Mouse (Mus musculus): ENCODE data around the gene Olfr536. TPM values are rescaled to one million over a fixed set of nuclear protein-coding genes. Genes with fewer than 3 reads are reported as not detected.
"Not testable (repeated sequence)": the region's sequence is repeated elsewhere in the genome, so short reads cannot be mapped to it uniquely, and the experiment has no call there.

Gene Olfr536
- total RNA-seq, 1 experiment, result not detected

GRCm38 (mm10) chr7:140483916-140484315 lies 23.3 kb downstream of the Olfr536 start, which contains the start of gene Olfr535:
Gene Olfr535, plus strand, starts transcription at chr7:140484216.
- in situ Hi-C loops (cut with MboI; ENCODE audit: low sequenced_read_pairs in 2 of 2, unreplicated experiment in 2 of 2), result no loop called here
- Histone ChIP-seq H3K4me1 (ENCODE audit: control insufficient read depth in 2 of 2, insufficient read depth in 2 of 2, low read length in 2 of 2, poor library complexity in 1 of 2) (no peaks in the 10 kb centered on the region), H3K4me3 (ENCODE audit: insufficient read depth in 1 of 2, low read depth in 1 of 2, low read length in 2 of 2, poor library complexity in 1 of 2, severe bottlenecking in 1 of 2) (no peak within 1 kb of the TSS), H3K36me3 (ENCODE audit: control insufficient read depth, insufficient read depth, low read length, poor library complexity, severe bottlenecking) (no peaks in the 10 kb centered on the region), H3K9me3 (ENCODE audit: control insufficient read depth, insufficient read depth, low read depth, low read length) (no peaks in the 10 kb centered on the region), H3K9ac (ENCODE audit: insufficient read depth, low read depth, low read length, poor library complexity, severe bottlenecking) (no peak within 1 kb of the TSS), H3K27ac (ENCODE audit: insufficient read depth, low read depth, low read length, poor library complexity, severe bottlenecking) (no peak within 1 kb of the TSS)
- DNase-seq (ENCODE audit: low read depth, low spot score), result no peak
- TF ChIP-seq ZC3H11A (IDR thresholded peaks at IDR 0.05; ENCODE audit: borderline replicate concordance, low read depth, low read length) (no peak), MAFK (IDR thresholded peaks at IDR 0.05; ENCODE audit: insufficient read depth, low read depth, low read length) (no peak), ZNF384 (IDR thresholded peaks at IDR 0.05; ENCODE audit: low read depth, low read length) (no peak), CHD2 (IDR thresholded peaks at IDR 0.05; ENCODE audit: low read depth, low read length) (no peak), HCFC1 (IDR thresholded peaks at IDR 0.05; ENCODE audit: borderline replicate concordance, insufficient read depth, low read length) (no peak)

GRCm38 (mm10) chr7:140478733-140479132 lies 28.5 kb downstream of the Olfr536 start:
- no peak for DNase-seq (ENCODE audit: low read depth, low spot score)
- TF ChIP-seq CHD2 (IDR thresholded peaks at IDR 0.05; ENCODE audit: low read depth, low read length) (no peak), HCFC1 (IDR thresholded peaks at IDR 0.05; ENCODE audit: borderline replicate concordance, insufficient read depth, low read length) (no peak), MAFK (IDR thresholded peaks at IDR 0.05; ENCODE audit: insufficient read depth, low read depth, low read length) (no peak), ZNF384 (IDR thresholded peaks at IDR 0.05; ENCODE audit: low read depth, low read length) (no peak), ZC3H11A (IDR thresholded peaks at IDR 0.05; ENCODE audit: borderline replicate concordance, low read depth, low read length) (no peak)
- Histone ChIP-seq H3K36me3 (ENCODE audit: control insufficient read depth, insufficient read depth, low read length, poor library complexity, severe bottlenecking) (no peaks in the 10 kb centered on the region), H3K4me1 (ENCODE audit: control insufficient read depth in 2 of 2, insufficient read depth in 2 of 2, low read length in 2 of 2, poor library complexity in 1 of 2) (no peaks in the 10 kb centered on the region), H3K4me3 (ENCODE audit: insufficient read depth in 1 of 2, low read depth in 1 of 2, low read length in 2 of 2, poor library complexity in 1 of 2, severe bottlenecking in 1 of 2) (no peak overlapping the region), H3K9me3 (ENCODE audit: control insufficient read depth, insufficient read depth, low read depth, low read length) (no peaks in the 10 kb centered on the region), H3K27ac (ENCODE audit: insufficient read depth, low read depth, low read length, poor library complexity, severe bottlenecking) (no peak overlapping the region), H3K9ac (ENCODE audit: insufficient read depth, low read depth, low read length, poor library complexity, severe bottlenecking) (no peak overlapping the region)
- in situ Hi-C loops (cut with MboI; ENCODE audit: low sequenced_read_pairs in 2 of 2, unreplicated experiment in 2 of 2), result no loop called here

- H3K36me3 ChIP-seq (ENCODE audit: control insufficient read depth, insufficient read depth, low read length, poor library complexity, severe bottlenecking), result no peaks in the 10 kb centered on the region
- no peak for DNase-seq (ENCODE audit: low read depth, low spot score)
Measured at GRCm38 (mm10) chr7:140477886-140478285, 29.3 kb downstream of the Olfr536 start.

GRCm38 (mm10) chr7:140463070-140463469 lies 44.1 kb downstream of the Olfr536 start, which contains the start of gene Olfr533:
Gene Olfr533, plus strand, starts transcription at chr7:140463370.
- H3K9me3 ChIP-seq (ENCODE audit: control insufficient read depth, insufficient read depth, low read depth, low read length); H3K27ac ChIP-seq (ENCODE audit: insufficient read depth, low read depth, low read length, poor library complexity, severe bottlenecking); H3K4me1 ChIP-seq (ENCODE audit: control insufficient read depth in 2 of 2, insufficient read depth in 2 of 2, low read length in 2 of 2, poor library complexity in 1 of 2); H3K4me3 ChIP-seq (ENCODE audit: insufficient read depth in 1 of 2, low read depth in 1 of 2, low read length in 2 of 2, poor library complexity in 1 of 2, severe bottlenecking in 1 of 2); H3K9ac ChIP-seq (ENCODE audit: insufficient read depth, low read depth, low read length, poor library complexity, severe bottlenecking); in situ Hi-C loops (cut with MboI; ENCODE audit: low sequenced_read_pairs in 2 of 2, unreplicated experiment in 2 of 2); H3K36me3 ChIP-seq (ENCODE audit: control insufficient read depth, insufficient read depth, low read length, poor library complexity, severe bottlenecking); DNase-seq (ENCODE audit: low read depth, low spot score): not testable (repeated sequence)

More at GRCm38 (mm10) chr7:140477886-140478285, 29.3 kb downstream of the Olfr536 start:
- Histone ChIP-seq H3K9me3 (ENCODE audit: control insufficient read depth, insufficient read depth, low read depth, low read length) (no peaks in the 10 kb centered on the region), H3K27ac (ENCODE audit: insufficient read depth, low read depth, low read length, poor library complexity, severe bottlenecking) (no peak overlapping the region), H3K4me3 (ENCODE audit: insufficient read depth in 1 of 2, low read depth in 1 of 2, low read length in 2 of 2, poor library complexity in 1 of 2, severe bottlenecking in 1 of 2) (no peak overlapping the region), H3K4me1 (ENCODE audit: control insufficient read depth in 2 of 2, insufficient read depth in 2 of 2, low read length in 2 of 2, poor library complexity in 1 of 2) (no peaks in the 10 kb centered on the region), H3K9ac (ENCODE audit: insufficient read depth, low read depth, low read length, poor library complexity, severe bottlenecking) (no peak overlapping the region)
- in situ Hi-C loops (cut with MboI; ENCODE audit: low sequenced_read_pairs in 2 of 2, unreplicated experiment in 2 of 2), result no loop called here
- TF ChIP-seq HCFC1 (IDR thresholded peaks at IDR 0.05; ENCODE audit: borderline replicate concordance, insufficient read depth, low read length) (no peak), ZNF384 (IDR thresholded peaks at IDR 0.05; ENCODE audit: low read depth, low read length) (no peak), CHD2 (IDR thresholded peaks at IDR 0.05; ENCODE audit: low read depth, low read length) (no peak), ZC3H11A (IDR thresholded peaks at IDR 0.05; ENCODE audit: borderline replicate concordance, low read depth, low read length) (no peak), MAFK (IDR thresholded peaks at IDR 0.05; ENCODE audit: insufficient read depth, low read depth, low read length) (no peak)

Other genes starting within 250 kb of the Olfr536 start
- gene Olfr525, start 186.5 kb downstream of the Olfr536 start, total RNA-seq (2012; rRNA removed), result not detected in 2 replicates
- not detected in 2 replicates for gene Olfr527, start 173.4 kb downstream of the Olfr536 start, total RNA-seq (2012; rRNA removed)
- not detected in 2 replicates for gene Olfr60, start 145.7 kb downstream of the Olfr536 start, total RNA-seq (2012; rRNA removed)
- not detected in 2 replicates for gene Olfr530, start 131.1 kb downstream of the Olfr536 start, total RNA-seq (2012; rRNA removed)
- not detected in 2 replicates for gene Olfr531, start 104.5 kb downstream of the Olfr536 start, total RNA-seq (2012; rRNA removed)
- not detected in 2 replicates for gene Olfr532, start 85.8 kb downstream of the Olfr536 start, total RNA-seq (2012; rRNA removed)
- not detected in 2 replicates for gene Olfr533, start 44.0 kb downstream of the Olfr536 start, total RNA-seq (2012; rRNA removed)
- gene Olfr535, start 23.2 kb downstream of the Olfr536 start, total RNA-seq (2012; rRNA removed), result not detected in 2 replicates
- gene Olfr538, start 60.5 kb upstream of the Olfr536 start, total RNA-seq (2012; rRNA removed), result not detected in 2 replicates
- gene Olfr46, start 93.9 kb upstream of the Olfr536 start, total RNA-seq (2012; rRNA removed), result 0.32 and 0.36 TPM in 2 replicates
- gene Olfr61, start 121.6 kb upstream of the Olfr536 start, total RNA-seq (2012; rRNA removed), result not detected in 2 replicates
- not detected in 2 replicates for gene Olfr53, start 139.1 kb upstream of the Olfr536 start, total RNA-seq (2012; rRNA removed)
- gene Olfr539, start 152.5 kb upstream of the Olfr536 start, total RNA-seq (2012; rRNA removed), result 0.40 and 0.53 TPM in 2 replicates
- gene Olfr45, start 174.6 kb upstream of the Olfr536 start, total RNA-seq (2012; rRNA removed), result not detected in 2 replicates
- not detected in 2 replicates for gene Olfr541, start 189.9 kb upstream of the Olfr536 start, total RNA-seq (2012; rRNA removed)

Measured in ES-E14 (cell line).